Mouse (Mus musculus): ENCODE measurements around the gene Atad5.

DNA sequence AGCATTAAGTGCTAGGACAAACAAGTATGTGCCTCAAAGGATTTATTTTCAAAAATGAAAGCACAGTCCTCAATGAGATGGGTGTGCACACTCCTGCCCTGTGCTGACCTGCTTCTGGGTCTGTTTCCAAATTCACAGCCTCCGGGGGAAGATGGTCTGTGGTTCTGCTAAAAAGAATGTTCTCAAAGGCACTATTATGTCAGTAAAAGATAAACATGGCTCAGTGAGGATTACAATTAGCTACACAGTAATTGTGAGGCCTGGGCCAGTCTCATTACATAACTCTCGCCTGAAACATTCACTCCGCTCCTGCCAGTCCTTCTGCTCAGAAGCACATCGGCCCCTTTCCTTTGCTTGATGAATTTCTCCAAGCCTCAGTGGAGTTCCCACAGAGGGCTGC is 27.0 kb upstream of the Atad5 start:
- TF ChIP-seq CTCF (IDR thresholded peaks at IDR 0.05; ENCODE audit: control insufficient read depth, insufficient read depth, low read length) (no peak), POLR2A (IDR thresholded peaks at IDR 0.05; ENCODE audit: borderline replicate concordance, control insufficient read depth, low read depth, low read length) (no peak)

Measured in bone marrow, adult 2 months (tissue).